In genomic region chr14:51098300-51098699, GRCm38 (mm10) we compare ENCODE assay signal across 8 mouse cellular contexts. TPM values are rescaled to one million over a fixed set of nuclear protein-coding genes. Genes with fewer than 3 reads are reported as not detected.
DNase-seq lines count a peak whose midpoint lies in the region; ATAC-seq lines count a peak whose summit lies in the region.
"Not testable (repeated sequence)": the region's sequence is repeated elsewhere in the genome, so short reads cannot be mapped to it uniquely, and the experiment has no call there.

No protein-coding gene starts in this region.

- not testable (repeated sequence) for H3K36me3 ChIP-seq in forebrain, embryonic 12.5 days (replicated peaks); splenic B cell, adult 2 months (ENCODE audit: control insufficient read depth, insufficient read depth, low read length, poor library complexity, severe bottlenecking)

- not testable (repeated sequence) for H3K4me1 ChIP-seq in forebrain, embryonic 12.5 days

- H3K9me3 ChIP-seq in forebrain, embryonic 12.5 days = not testable (repeated sequence)

- H3K9ac ChIP-seq in forebrain, embryonic 12.5 days = not testable (repeated sequence)

- not testable (repeated sequence) for H3K4me2 ChIP-seq in forebrain, embryonic 12.5 days

- intact Hi-C loops in heart, postnatal 36 days (cut with DNase I) = loop anchor here (1.0 to 5.0 kb wide), 3 partner anchors 72 to 784 kb away; partner anchors contain the start of gene Mettl17

- WGBS in forebrain, embryonic 12.5 days = 49% methylated on average over 1 of the region's 1 CpGs

- not testable (repeated sequence) for H3K27ac ChIP-seq in forebrain, embryonic 12.5 days

- DNase-seq in A20 (ENCODE audit: low read depth, low spot score) (peak; percentile 58), liver (peak; percentile 34)
- DNase-seq in adrenal gland, postnatal 4 days (ENCODE audit: low spot score in 2 of 2) = peak; percentile 43 to 52
- peak; percentile 63 to 72 for DNase-seq in heart, postnatal 36 days
- peak; percentile 62 to 91 for DNase-seq in kidney, postnatal 25 days
- peak; percentile 78 for DNase-seq in naive thymus-derived CD4-positive, alpha-beta T cell, adult 2 months (ENCODE audit: low read depth)
- DNase-seq in splenic B cell, adult 2 months (ENCODE audit: low read depth, low spot score) = peak; percentile 70

- peak; percentile 55; the same call in 1 of the 2 replicates for ATAC-seq in forebrain, embryonic 12.5 days (ENCODE audit: low FRiP score)

- H3K27me3 ChIP-seq in forebrain, embryonic 12.5 days; splenic B cell, adult 2 months (ENCODE audit: control insufficient read depth, insufficient read depth, low read length, poor library complexity, severe bottlenecking): not testable (repeated sequence)

- H3K4me3 ChIP-seq in forebrain, embryonic 12.5 days (replicated peaks) = not testable (repeated sequence)

RNA-seq across cellular contexts. Expression of gene Ang, which starts 7.3 kb away (rescaled TPM):
- 10 to 100 TPM in 1 of 2 experiments, 1 to 10 TPM in 1; 9.9 to 10.7 TPM for total RNA-seq in adrenal gland, postnatal 4 days (2021)
- 1.6 and 1.7 TPM in 2 replicates for polyA plus RNA-seq in forebrain, embryonic 12.5 days (2016; fragmentation: Nextera tagmentation; extraction: Ambion mirVana)
- total RNA-seq in heart, postnatal 36 days (2021) = 1 to 10 TPM; 7.7 to 9.5 TPM

RNA-seq across cellular contexts. Expression of gene Rnase4, which starts 7.4 kb away (rescaled TPM):
- 10 to 100 TPM; 59.1 to 73.4 TPM for total RNA-seq in adrenal gland, postnatal 4 days (2021)
- 8.3 and 9.1 TPM in 2 replicates for polyA plus RNA-seq in forebrain, embryonic 12.5 days (2016; fragmentation: Nextera tagmentation; extraction: Ambion mirVana)
- 10 to 100 TPM; 58.7 to 61.0 TPM for total RNA-seq in heart, postnatal 36 days (2021)

RNA-seq across cellular contexts. Expression of gene Eddm3b, which starts 15.9 kb away (rescaled TPM):
- total RNA-seq in adrenal gland, postnatal 4 days (2021) = under 1 TPM in 1 of 2 experiments, not detected in 1; 0.28 TPM
- not detected in 2 replicates for polyA plus RNA-seq in forebrain, embryonic 12.5 days (2016; fragmentation: Nextera tagmentation; extraction: Ambion mirVana)
- not detected for total RNA-seq in heart, postnatal 36 days (2021)

RNA-seq across cellular contexts. Expression of gene Olfr750, which starts 24.1 kb away (rescaled TPM):
- total RNA-seq in adrenal gland, postnatal 4 days (2021) = not detected
- polyA plus RNA-seq in forebrain, embryonic 12.5 days (2016; fragmentation: Nextera tagmentation; extraction: Ambion mirVana) = not detected in 2 replicates
- not detected for total RNA-seq in heart, postnatal 36 days (2021)

RNA-seq across cellular contexts. Expression of gene Rnase6, which starts 25.4 kb away (rescaled TPM):
- total RNA-seq in adrenal gland, postnatal 4 days (2021) = 1 to 10 TPM in 1 of 2 experiments, under 1 TPM in 1; 0.84 to 1.6 TPM
- 0.18 and 0.19 TPM in 2 replicates for polyA plus RNA-seq in forebrain, embryonic 12.5 days (2016; fragmentation: Nextera tagmentation; extraction: Ambion mirVana)
- under 1 TPM; 0.28 to 0.87 TPM for total RNA-seq in heart, postnatal 36 days (2021)
